Mouse (Mus musculus): ENCODE data around the gene Map10. TPM values are rescaled to one million over a fixed set of nuclear protein-coding genes. Genes with fewer than 3 reads are reported as not detected.

The Map10 gene
- polyA plus RNA-seq, 1 experiment = 5.0 TPM

- H3K27me3 ChIP-seq (ENCODE audit: control insufficient read depth, insufficient read depth, low read length, poor library complexity, severe bottlenecking) = no peaks in the 10 kb centered on the region
- H3K9me3 ChIP-seq (replicated peaks; ENCODE audit: control insufficient read depth, insufficient read depth, low read length, poor library complexity, severe bottlenecking) = peaks cover 25% of the 10 kb centered on the region
- H3K27ac ChIP-seq (ENCODE audit: insufficient read depth, low read length) = no peak overlapping the region
- H3K4me1 ChIP-seq (ENCODE audit: control insufficient read depth, insufficient read depth, low read length) = no peaks in the 10 kb centered on the region
- no peaks in the 10 kb centered on the region for H3K36me3 ChIP-seq (ENCODE audit: control insufficient read depth, insufficient read depth, low read length, poor library complexity, severe bottlenecking)
- H3K4me3 ChIP-seq (ENCODE audit: low read depth, low read length) = no peak overlapping the region
- H3K9ac ChIP-seq (ENCODE audit: low read depth, poor library complexity, severe bottlenecking) = no peak overlapping the region
- no peak for TF ChIP-seq EP300 (IDR thresholded peaks at IDR 0.05; ENCODE audit: insufficient read depth, low read depth, low read length)
- TF ChIP-seq POLR2A (IDR thresholded peaks at IDR 0.05; ENCODE audit: insufficient read depth, low read length) = no peak
- no peak for TF ChIP-seq CTCF (IDR thresholded peaks at IDR 0.05; ENCODE audit: low read depth, low read length)
Observed at GRCm38 (mm10) chr8:125639631-125640030, 30.0 kb upstream of the Map10 start.

- no peak overlapping the region for H3K4me3 ChIP-seq (ENCODE audit: low read depth, low read length)
- no peak overlapping the region for H3K27ac ChIP-seq (ENCODE audit: insufficient read depth, low read length)
- no peaks in the 10 kb centered on the region for H3K36me3 ChIP-seq (ENCODE audit: control insufficient read depth, insufficient read depth, low read length, poor library complexity, severe bottlenecking)
- no peaks in the 10 kb centered on the region for H3K4me1 ChIP-seq (ENCODE audit: control insufficient read depth, insufficient read depth, low read length)
- peaks cover 35% of the 10 kb centered on the region for H3K9me3 ChIP-seq (replicated peaks; ENCODE audit: control insufficient read depth, insufficient read depth, low read length, poor library complexity, severe bottlenecking)
- TF ChIP-seq EP300 (IDR thresholded peaks at IDR 0.05; ENCODE audit: insufficient read depth, low read depth, low read length) = no peak
- TF ChIP-seq POLR2A (IDR thresholded peaks at IDR 0.05; ENCODE audit: insufficient read depth, low read length) = no peak
- no peak for TF ChIP-seq CTCF (IDR thresholded peaks at IDR 0.05; ENCODE audit: low read depth, low read length)
- no peak overlapping the region for H3K9ac ChIP-seq (ENCODE audit: low read depth, poor library complexity, severe bottlenecking)
- H3K27me3 ChIP-seq (ENCODE audit: control insufficient read depth, insufficient read depth, low read length, poor library complexity, severe bottlenecking) = no peaks in the 10 kb centered on the region
Observed at GRCm38 (mm10) chr8:125640766-125641165, 28.9 kb upstream of the Map10 start.

GRCm38 (mm10) chr8:125641808-125642207 lies 27.8 kb upstream of the Map10 start:
- H3K4me1 ChIP-seq (ENCODE audit: control insufficient read depth, insufficient read depth, low read length) = no peaks in the 10 kb centered on the region
- H3K4me3 ChIP-seq (ENCODE audit: low read depth, low read length) = no peak overlapping the region
- H3K27ac ChIP-seq (ENCODE audit: insufficient read depth, low read length) = no peak overlapping the region
- H3K9ac ChIP-seq (ENCODE audit: low read depth, poor library complexity, severe bottlenecking) = no peak overlapping the region
- no peaks in the 10 kb centered on the region for H3K36me3 ChIP-seq (ENCODE audit: control insufficient read depth, insufficient read depth, low read length, poor library complexity, severe bottlenecking)
- no peaks in the 10 kb centered on the region for H3K27me3 ChIP-seq (ENCODE audit: control insufficient read depth, insufficient read depth, low read length, poor library complexity, severe bottlenecking)
- TF ChIP-seq EP300 (IDR thresholded peaks at IDR 0.05; ENCODE audit: insufficient read depth, low read depth, low read length) = no peak
- TF ChIP-seq CTCF (IDR thresholded peaks at IDR 0.05; ENCODE audit: low read depth, low read length) = no peak
- no peak for TF ChIP-seq POLR2A (IDR thresholded peaks at IDR 0.05; ENCODE audit: insufficient read depth, low read length)
- H3K9me3 ChIP-seq (replicated peaks; ENCODE audit: control insufficient read depth, insufficient read depth, low read length, poor library complexity, severe bottlenecking) = peaks cover 36% of the 10 kb centered on the region

- Histone ChIP-seq H3K9ac (ENCODE audit: low read depth, poor library complexity, severe bottlenecking) (no peak overlapping the region), H3K4me1 (ENCODE audit: control insufficient read depth, insufficient read depth, low read length) (no peaks in the 10 kb centered on the region), H3K27ac (ENCODE audit: insufficient read depth, low read length) (no peak overlapping the region), H3K36me3 (ENCODE audit: control insufficient read depth, insufficient read depth, low read length, poor library complexity, severe bottlenecking) (no peaks in the 10 kb centered on the region), H3K27me3 (ENCODE audit: control insufficient read depth, insufficient read depth, low read length, poor library complexity, severe bottlenecking) (no peaks in the 10 kb centered on the region), H3K4me3 (ENCODE audit: low read depth, low read length) (no peak overlapping the region), H3K9me3 (replicated peaks; ENCODE audit: control insufficient read depth, insufficient read depth, low read length, poor library complexity, severe bottlenecking) (peaks cover 25% of the 10 kb centered on the region)
- TF ChIP-seq CTCF (IDR thresholded peaks at IDR 0.05; ENCODE audit: low read depth, low read length) (no peak), EP300 (IDR thresholded peaks at IDR 0.05; ENCODE audit: insufficient read depth, low read depth, low read length) (no peak), POLR2A (IDR thresholded peaks at IDR 0.05; ENCODE audit: insufficient read depth, low read length) (no peak)
Observed at GRCm38 (mm10) chr8:125645757-125646478, 23.7 kb upstream of the Map10 start.

- peaks cover 19% of the 10 kb centered on the region for H3K9me3 ChIP-seq (replicated peaks; ENCODE audit: control insufficient read depth, insufficient read depth, low read length, poor library complexity, severe bottlenecking)
- H3K4me3 ChIP-seq (ENCODE audit: low read depth, low read length) = no peak overlapping the region
- TF ChIP-seq POLR2A (IDR thresholded peaks at IDR 0.05; ENCODE audit: insufficient read depth, low read length) = no peak
- TF ChIP-seq EP300 (IDR thresholded peaks at IDR 0.05; ENCODE audit: insufficient read depth, low read depth, low read length) = no peak
- TF ChIP-seq CTCF (IDR thresholded peaks at IDR 0.05; ENCODE audit: low read depth, low read length) = no peak
- H3K36me3 ChIP-seq (ENCODE audit: control insufficient read depth, insufficient read depth, low read length, poor library complexity, severe bottlenecking) = no peaks in the 10 kb centered on the region
- no peak overlapping the region for H3K27ac ChIP-seq (ENCODE audit: insufficient read depth, low read length)
- H3K4me1 ChIP-seq (ENCODE audit: control insufficient read depth, insufficient read depth, low read length) = no peaks in the 10 kb centered on the region
- no peak overlapping the region for H3K9ac ChIP-seq (ENCODE audit: low read depth, poor library complexity, severe bottlenecking)
- H3K27me3 ChIP-seq (ENCODE audit: control insufficient read depth, insufficient read depth, low read length, poor library complexity, severe bottlenecking) = no peaks in the 10 kb centered on the region
Observed at GRCm38 (mm10) chr8:125649447-125649846, 20.2 kb upstream of the Map10 start.

GRCm38 (mm10) chr8:125654821-125655220 lies 14.8 kb upstream of the Map10 start:
- no peak for TF ChIP-seq CTCF (IDR thresholded peaks at IDR 0.05; ENCODE audit: low read depth, low read length)
- TF ChIP-seq POLR2A (IDR thresholded peaks at IDR 0.05; ENCODE audit: insufficient read depth, low read length) = no peak
- no peak for TF ChIP-seq EP300 (IDR thresholded peaks at IDR 0.05; ENCODE audit: insufficient read depth, low read depth, low read length)
- Histone ChIP-seq H3K4me1 (ENCODE audit: control insufficient read depth, insufficient read depth, low read length) (no peaks in the 10 kb centered on the region), H3K9ac (ENCODE audit: low read depth, poor library complexity, severe bottlenecking) (no peak overlapping the region), H3K9me3 (replicated peaks; ENCODE audit: control insufficient read depth, insufficient read depth, low read length, poor library complexity, severe bottlenecking) (no peaks in the 10 kb centered on the region), H3K27ac (ENCODE audit: insufficient read depth, low read length) (no peak overlapping the region), H3K27me3 (ENCODE audit: control insufficient read depth, insufficient read depth, low read length, poor library complexity, severe bottlenecking) (no peaks in the 10 kb centered on the region), H3K4me3 (ENCODE audit: low read depth, low read length) (no peak overlapping the region), H3K36me3 (ENCODE audit: control insufficient read depth, insufficient read depth, low read length, poor library complexity, severe bottlenecking) (no peaks in the 10 kb centered on the region)

Measured in ES-Bruce4 (cell line).